Mouse (Mus musculus) heart, adult 8-10 months (tissue): Measurements from ENCODE around the gene Lins1. TPM values are rescaled to one million over a fixed set of nuclear protein-coding genes. Genes with fewer than 3 reads are reported as not detected.

Source experiments
- DNase-seq: peaks from one replicate; pipeline ENCODE4 v3.0.0; 2022; ENCODE audit warnings: low spot score
- total RNA-seq, 4 experiments: library from RNA; stranded (reverse); gene quantifications; 2 replicates each; pipeline ENCODE4 v1.2.4; 2022

The Lins1 gene
- total RNA-seq, 4 experiments from 2014 or later = 3.0 to 4.1 (median 3.5) TPM

DNA sequence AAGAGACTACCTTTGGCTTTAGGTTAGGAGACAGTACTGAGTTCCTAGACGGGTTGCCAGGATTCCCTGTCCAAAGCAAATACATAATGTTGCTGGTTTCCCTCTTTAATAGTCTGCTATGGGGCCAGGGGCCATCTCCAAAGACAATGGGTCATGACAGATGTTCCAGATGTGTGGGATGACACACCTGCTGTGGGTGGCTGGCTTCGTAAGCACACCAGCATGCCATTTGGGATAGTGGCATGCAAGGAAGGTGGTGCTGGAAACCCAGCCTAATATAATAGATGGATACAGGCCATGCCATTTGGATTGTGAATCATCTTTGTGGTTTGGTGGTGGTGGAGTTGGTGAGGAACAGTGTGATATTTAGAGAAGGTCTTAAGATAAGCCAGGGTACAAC is 39.5 kb downstream of the Lins1 start:
- DNase-seq = no peak

DNA sequence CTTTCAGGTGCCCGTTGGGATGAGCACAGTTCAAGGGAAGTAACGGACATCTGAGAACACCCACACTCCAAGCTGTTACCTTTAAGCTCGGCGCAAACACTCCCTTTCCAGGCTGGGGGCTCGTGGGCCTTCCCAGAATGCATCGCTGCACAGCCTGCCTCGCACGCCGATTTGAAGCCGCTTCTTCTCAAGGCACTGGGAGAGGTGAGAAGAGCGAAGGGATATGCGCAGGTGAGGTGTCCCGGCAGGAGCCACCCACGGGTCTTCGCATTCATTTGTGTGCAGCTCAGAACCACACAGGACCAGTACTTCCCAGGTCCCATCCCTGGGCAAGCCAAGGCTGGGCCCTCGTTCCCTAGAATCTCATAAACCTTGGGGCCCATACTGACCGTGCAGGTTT is 43.7 kb downstream of the Lins1 start:
- DNase-seq = no peak

DNA sequence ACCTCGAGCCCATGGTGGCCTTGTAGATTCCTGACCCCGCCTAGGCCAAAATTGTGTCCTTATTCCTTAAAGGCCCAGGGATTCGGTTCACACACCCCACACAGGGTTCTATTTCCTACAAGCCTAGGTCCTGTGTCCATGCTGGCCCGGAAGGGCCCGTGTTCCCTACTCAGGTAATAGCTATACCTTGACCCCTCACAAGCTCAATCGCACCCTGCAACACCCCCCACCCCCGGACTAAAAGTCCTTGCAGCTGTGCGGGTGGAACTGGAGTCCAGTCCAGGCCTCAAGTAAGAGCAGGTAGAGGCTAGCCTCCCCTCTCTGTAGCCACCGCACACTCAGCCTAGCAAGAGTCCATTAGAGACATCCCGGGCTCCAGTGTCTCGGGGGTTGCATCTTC is 44.2 kb downstream of the Lins1 start:
- DNase-seq = no peak

GRCm38 (mm10) chr7:66734466-66734865 is 44.8 kb downstream of the Lins1 start:
- DNase-seq = no peak

DNA sequence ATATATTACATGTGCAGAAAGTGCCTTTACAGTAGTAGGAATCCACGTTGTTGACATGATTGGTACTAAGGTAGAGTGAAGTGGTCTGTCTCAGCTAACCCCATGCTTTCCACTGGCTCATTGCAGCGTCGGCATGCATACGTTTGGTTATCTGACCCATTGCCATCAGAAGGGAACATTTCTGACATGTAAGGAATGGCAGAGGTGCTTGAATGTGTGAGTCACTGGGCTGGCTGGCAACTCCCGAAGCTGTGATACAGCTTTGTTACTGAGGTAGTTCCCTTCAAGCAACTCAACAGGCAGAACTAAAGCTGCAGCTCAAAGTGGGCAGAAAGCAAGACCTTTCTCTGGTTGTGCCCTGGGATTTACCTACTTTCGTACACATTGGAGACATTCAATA is 45.3 kb downstream of the Lins1 start:
- DNase-seq = no peak

DNA sequence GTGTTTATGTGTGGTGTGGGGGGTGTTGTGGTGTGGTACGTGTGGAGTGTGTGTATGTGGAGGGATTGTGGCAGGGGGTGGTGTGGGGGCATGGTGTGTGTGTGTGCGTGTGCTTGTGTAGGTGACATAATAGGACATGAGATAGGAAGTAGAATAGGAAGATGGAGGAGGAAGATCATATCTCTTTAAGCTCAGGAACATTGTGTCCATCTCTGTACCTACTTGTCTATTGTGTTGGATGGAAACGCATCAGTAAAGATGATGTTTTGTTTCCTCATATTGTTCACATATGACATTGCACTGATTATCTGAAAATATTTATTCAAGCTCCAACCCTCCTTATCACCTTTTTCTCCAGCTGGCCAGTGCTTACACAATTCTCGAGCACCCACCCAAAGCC is 47.7 kb downstream of the Lins1 start:
- DNase-seq = no peak

DNA sequence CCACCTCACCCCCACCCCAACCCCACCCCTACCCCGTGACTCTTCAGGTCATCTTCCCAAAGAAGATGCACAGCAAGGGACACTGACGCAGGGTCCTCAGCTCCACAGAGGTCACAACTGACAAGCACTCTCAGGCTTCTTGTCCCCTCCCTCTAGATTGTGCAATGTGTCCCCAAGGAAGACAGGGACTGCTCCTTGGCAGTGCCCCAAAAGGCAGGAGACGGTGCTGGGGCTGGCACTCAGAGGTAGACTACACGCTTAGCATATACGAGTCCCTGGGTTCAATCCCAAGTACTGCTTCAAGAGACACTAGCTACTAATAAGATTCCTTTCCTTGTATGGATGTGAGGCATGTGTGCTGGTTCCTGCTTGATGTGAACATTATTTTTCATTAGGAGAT is 51.3 kb downstream of the Lins1 start:
- no peak for DNase-seq

- no peak for DNase-seq
These were observed 51.7 kb downstream of the Lins1 start for GRCm38 (mm10) chr7:66741412-66741811.

- no peak for DNase-seq
These were observed 53.7 kb downstream of the Lins1 start, which contains the start of gene Cers3 for GRCm38 (mm10) chr7:66743377-66743781. Gene Cers3 (plus strand): TSS chr7:66743504.

DNA sequence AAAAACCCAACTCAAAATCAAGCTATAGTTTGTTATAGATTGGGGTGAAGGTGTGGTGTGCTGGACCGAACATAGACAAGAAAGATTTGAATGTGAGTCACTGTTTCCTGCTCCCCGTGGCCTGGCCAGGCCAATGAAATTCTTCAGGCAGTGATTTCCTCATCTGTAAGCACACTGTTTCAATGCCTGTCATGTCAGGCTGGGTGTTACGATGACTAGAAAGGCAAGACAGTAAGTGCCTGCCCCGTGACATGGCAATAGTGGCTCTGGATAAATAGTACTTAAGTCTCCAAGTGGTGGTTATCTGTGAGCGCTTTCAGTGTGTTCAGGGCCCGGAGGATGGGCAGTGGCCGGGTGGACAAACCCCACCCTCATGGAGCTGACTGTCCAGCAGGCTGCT is 57.3 kb downstream of the Lins1 start:
- no peak for DNase-seq

- DNase-seq = no peak
These were observed 60.3 kb downstream of the Lins1 start for GRCm38 (mm10) chr7:66749998-66750397.

DNA sequence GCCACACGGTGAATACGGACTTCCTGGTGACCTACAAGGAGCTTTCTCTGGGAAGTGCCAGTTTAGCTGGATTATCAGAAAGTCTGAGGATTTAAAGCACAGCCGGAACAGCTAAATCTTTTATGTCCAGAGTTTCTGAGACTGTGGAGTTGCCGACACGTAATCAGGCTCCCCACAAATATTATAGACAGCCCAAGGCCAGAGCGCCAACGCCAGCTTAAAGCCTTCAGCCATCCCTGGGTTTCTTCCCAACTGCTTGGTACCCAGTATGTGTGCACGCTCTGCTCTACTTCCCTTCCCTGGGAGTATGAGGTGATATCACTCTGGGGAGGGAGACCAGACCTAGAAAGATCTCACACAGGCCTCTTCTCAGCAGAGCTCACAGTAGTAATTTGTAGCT is 64.1 kb downstream of the Lins1 start:
- DNase-seq = no peak

DNA sequence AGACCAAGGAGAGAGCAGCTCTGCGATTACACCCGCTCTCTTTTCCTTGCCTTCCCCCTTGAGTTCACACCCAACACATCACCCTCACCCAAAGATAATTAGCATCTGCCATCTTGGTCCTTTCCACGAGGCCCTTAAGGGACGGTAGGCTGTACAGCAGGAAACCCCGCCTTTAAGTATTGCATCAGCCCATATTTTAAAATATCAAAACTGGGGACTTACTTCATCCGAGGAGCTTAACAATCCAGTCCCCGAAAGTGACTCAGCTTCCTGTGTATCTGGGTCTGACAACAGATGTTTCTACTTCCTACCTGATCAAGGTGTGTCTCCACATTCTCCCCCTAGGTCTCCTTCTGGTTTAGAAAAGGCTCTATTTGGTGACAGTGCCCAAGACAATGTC is 65.9 kb downstream of the Lins1 start:
- DNase-seq = no peak

Other genes starting within 250 kb of the Lins1 start
- 1 to 10 TPM; 7.0 to 9.9 (median 7.6) TPM for gene Asb7, start 293 bp upstream of the Lins1 start, total RNA-seq
- gene Cers3, start 53.6 kb downstream of the Lins1 start, total RNA-seq = under 1 TPM in 2 of 4 experiments, not detected in 2; 0.09 to 0.22 TPM
- gene Adamts17, start 149.8 kb downstream of the Lins1 start, total RNA-seq = 1 to 10 TPM in 1 of 4 experiments, under 1 TPM in 3; 0.52 to 1.4 (median 0.63) TPM